Mouse (Mus musculus): ENCODE measurements around the gene Pbrm1. TPM values are rescaled to one million over a fixed set of nuclear protein-coding genes. Genes with fewer than 3 reads are reported as not detected.

Gene Pbrm1
- polyA plus RNA-seq, 1 experiment: 19.0 TPM

DNA sequence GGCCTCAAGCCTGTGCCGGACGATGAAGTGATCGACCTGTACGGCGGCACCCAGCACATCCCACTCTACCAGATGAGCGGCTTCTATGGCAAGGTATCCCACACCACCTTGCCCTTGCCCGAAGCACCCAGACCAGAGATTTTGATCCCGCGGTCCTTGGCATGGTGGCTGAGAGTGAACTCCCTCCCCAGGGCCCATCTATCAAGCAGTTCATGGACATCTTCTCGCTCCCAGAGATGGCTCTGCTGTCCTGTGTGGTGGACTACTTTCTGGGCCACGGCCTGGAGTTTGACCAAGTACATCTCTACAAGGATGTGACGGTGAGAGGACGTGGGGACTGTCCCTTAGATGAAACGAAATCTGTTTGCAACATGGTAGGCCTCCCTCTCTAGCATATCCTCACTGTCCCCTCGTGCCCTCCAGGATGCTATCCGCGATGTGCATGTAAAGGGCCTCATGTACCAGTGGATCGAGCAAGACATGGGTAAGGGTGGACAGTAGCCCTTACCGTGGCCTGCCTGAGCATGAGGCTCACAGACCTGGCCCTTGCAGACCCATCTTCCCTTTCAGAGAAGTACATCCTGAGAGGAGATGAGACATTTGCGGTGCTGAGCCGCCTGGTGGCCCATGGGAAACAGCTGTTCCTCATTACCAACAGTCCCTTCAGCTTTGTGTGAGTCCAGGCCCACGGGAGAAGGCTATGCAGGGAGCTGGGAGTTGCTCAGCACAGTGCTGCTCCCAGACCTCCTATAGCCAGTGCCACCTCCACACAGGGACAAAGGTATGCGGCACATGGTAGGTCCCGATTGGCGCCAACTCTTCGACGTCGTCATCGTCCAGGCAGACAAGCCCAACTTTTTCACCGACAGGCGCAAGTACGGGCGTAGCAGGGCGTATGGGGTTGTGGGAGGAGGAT is 116.8 kb downstream of the Pbrm1 start:
- H3K4me3 ChIP-seq (ENCODE audit: insufficient read depth, low read depth, low read length): no peak overlapping the region
- no peak overlapping the region for H3K27ac ChIP-seq (replicated peaks; ENCODE audit: low read depth, low read length)
- no peaks in the 10 kb centered on the region; the same call in 1 of the 2 replicates for H3K4me1 ChIP-seq (ENCODE audit: control insufficient read depth, insufficient read depth, insufficient read length, low read length)

DNA sequence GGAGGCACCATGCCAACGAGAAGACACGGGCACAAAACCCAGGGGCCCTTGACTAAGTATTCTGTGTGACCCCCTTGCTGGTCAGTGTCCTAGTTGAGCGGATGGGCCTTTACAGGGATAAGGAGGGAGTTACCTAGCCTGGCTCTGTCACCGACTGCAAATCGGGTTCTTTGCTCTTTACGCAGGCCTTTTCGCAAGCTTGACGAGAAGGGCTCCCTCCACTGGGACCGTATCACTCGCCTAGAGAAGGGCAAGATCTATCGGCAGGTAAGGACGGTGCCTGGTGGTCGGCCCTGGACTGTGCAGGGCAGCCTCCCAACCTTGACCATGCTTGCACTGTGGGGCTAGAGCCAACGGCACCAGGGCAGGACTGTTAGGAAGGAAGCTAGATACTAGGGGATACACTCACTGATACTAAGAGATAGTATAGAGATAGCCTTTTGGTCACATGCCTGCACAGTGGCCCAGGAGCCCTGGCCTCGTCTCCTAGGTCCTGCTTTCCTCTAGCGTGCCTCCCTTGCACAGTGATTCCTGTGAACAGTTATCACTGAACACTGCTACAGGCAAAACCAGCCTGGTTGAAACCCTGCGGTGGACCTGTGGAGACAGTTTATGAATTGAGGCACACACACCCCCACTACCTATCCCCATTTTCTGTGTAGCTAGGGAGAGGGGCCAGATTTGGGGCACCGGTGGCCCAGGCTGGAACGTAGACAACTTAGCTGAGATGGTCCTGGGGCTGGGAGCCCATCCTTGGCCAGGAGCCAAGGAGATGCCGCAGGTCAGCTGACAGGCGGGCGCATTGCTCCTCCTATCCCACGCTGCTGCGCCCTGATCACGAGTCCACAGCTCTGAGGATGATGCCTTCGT is 117.7 kb downstream of the Pbrm1 start:
- no peak overlapping the region for H3K27ac ChIP-seq (replicated peaks; ENCODE audit: low read depth, low read length)
- no peaks in the 10 kb centered on the region; the same call in 1 of the 2 replicates for H3K4me1 ChIP-seq (ENCODE audit: control insufficient read depth, insufficient read depth, insufficient read length, low read length)
- no peak overlapping the region for H3K4me3 ChIP-seq (ENCODE audit: insufficient read depth, low read depth, low read length)

DNA sequence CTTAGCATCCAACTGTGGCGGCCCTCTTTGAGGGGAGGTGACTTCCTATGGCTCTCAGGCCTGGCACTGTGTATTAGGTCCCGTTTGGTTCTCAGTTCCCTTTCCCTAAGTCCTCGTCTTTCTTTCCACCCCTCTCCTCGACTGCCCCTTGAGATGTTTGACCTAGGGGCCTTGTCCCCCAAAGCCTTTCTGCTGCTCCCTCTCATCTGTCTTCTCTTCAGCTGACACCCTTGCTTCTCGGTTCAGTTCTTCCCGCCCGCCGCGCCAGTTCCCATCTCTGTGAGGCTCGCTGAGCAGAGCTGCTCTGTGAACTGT is 118.3 kb downstream of the Pbrm1 start:
- no peak overlapping the region for H3K4me3 ChIP-seq (ENCODE audit: insufficient read depth, low read depth, low read length)
- H3K4me1 ChIP-seq (ENCODE audit: control insufficient read depth, insufficient read depth, insufficient read length, low read length): no peaks in the 10 kb centered on the region; the same call in 1 of the 2 replicates
- no peak overlapping the region for H3K27ac ChIP-seq (replicated peaks; ENCODE audit: low read depth, low read length)

DNA sequence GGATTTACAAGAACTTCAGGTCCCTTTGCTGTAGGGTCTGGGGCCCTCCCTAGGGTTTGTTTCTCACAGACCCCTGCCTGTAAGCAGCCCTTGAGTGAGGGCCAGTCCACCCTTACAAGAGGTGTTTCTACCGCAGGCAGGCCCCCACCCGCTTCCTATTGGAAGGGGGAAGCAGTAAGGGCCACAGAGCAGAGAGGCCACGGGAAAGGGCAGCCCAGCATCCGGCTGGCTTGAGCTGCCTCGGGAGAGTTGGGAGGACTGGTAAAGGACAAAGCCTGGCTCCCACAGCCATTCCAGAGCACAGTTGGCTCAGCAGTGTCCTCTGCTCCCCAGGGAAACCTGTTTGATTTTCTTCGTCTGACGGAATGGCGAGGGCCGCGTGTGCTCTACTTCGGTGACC is 118.9 kb downstream of the Pbrm1 start:
- no peak overlapping the region for H3K4me3 ChIP-seq (ENCODE audit: insufficient read depth, low read depth, low read length)
- no peak overlapping the region for H3K27ac ChIP-seq (replicated peaks; ENCODE audit: low read depth, low read length)
- H3K4me1 ChIP-seq (ENCODE audit: control insufficient read depth, insufficient read depth, insufficient read length, low read length): no peaks in the 10 kb centered on the region; the same call in 1 of the 2 replicates

DNA sequence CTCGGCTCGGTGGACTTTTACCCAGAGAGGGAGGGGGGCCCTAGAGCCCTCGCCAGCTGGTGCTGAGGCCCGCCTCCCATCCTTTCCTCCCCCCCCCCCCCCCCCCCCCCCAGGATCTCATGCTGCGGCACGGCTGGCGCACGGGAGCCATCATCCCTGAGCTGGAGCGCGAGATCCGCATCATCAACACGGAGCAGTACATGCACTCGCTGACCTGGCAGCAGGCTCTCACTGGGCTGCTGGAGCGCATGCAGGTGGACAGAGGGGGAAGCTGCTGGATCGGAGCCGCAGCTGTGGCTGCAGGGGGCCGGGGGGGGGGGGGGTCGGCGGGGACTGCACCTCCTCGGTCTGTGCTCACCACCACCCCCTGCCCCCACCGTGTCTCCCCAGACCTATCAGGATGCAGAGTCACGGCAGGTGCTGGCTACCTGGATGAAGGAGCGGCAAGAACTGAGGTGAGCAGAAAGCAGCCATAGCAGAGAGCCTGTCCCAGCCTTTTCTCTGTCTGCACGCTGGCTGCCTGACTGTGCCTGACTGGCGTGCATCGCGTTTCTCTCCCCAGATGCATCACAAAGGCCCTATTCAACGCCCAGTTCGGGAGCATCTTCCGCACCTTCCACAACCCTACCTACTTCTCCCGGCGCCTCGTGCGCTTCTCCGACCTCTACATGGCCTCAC is 119.4 kb downstream of the Pbrm1 start:
- H3K4me3 ChIP-seq (ENCODE audit: insufficient read depth, low read depth, low read length): no peak overlapping the region
- no peaks in the 10 kb centered on the region; the same call in 1 of the 2 replicates for H3K4me1 ChIP-seq (ENCODE audit: control insufficient read depth, insufficient read depth, insufficient read length, low read length)
- H3K27ac ChIP-seq (replicated peaks; ENCODE audit: low read depth, low read length): no peak overlapping the region

DNA sequence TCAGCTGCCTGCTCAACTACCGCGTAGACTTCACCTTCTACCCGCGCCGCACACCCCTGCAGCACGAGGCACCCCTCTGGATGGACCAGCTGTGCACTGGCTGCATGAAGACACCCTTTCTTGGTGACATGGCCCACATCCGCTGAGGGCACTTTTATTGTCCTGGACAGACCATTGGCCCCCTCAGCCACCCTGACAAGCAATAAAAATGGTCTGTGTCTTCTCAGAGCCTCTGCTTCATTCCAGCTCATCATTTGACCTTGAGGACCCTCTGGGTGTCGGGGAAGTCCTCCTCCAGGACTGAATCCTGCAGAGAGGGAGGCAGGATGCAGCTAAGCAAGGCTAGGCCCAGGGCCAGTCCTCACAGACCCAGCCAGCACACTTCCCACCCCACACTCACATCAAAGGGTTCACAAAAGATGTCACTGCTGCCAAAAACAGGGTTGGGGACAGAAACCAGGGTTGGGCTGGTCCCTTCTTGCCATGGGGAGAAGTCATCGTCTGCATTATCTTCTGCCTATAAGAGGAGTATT is 120.0 kb downstream of the Pbrm1 start:
- H3K4me1 ChIP-seq (ENCODE audit: control insufficient read depth, insufficient read depth, insufficient read length, low read length): no peaks in the 10 kb centered on the region; the same call in 1 of the 2 replicates
- no peak overlapping the region for H3K4me3 ChIP-seq (ENCODE audit: insufficient read depth, low read depth, low read length)
- H3K27ac ChIP-seq (replicated peaks; ENCODE audit: low read depth, low read length): no peak overlapping the region

DNA sequence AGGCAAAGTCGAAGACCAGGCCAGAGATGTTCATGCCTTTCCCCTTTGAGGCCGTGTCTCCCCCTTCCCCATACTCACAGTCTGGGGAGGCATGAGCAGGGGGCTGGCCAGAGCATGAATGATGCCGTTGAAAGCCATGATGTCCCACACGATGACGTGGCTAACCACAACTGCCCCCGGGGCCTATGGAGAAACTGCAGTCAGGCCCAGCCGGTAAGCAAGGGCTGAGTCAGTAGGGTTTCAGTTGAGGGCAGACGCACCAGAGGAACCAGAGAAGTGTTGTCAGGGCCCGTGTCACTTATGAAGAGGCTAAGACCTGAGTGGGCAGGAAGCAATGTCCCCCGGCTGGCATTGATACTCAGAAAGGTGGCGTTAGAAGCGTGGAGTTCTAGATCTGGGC is 120.7 kb downstream of the Pbrm1 start:
- H3K4me1 ChIP-seq (ENCODE audit: control insufficient read depth, insufficient read depth, insufficient read length, low read length): no peaks in the 10 kb centered on the region; the same call in 1 of the 2 replicates
- no peak overlapping the region for H3K4me3 ChIP-seq (ENCODE audit: insufficient read depth, low read depth, low read length)
- H3K27ac ChIP-seq (replicated peaks; ENCODE audit: low read depth, low read length): no peak overlapping the region

DNA sequence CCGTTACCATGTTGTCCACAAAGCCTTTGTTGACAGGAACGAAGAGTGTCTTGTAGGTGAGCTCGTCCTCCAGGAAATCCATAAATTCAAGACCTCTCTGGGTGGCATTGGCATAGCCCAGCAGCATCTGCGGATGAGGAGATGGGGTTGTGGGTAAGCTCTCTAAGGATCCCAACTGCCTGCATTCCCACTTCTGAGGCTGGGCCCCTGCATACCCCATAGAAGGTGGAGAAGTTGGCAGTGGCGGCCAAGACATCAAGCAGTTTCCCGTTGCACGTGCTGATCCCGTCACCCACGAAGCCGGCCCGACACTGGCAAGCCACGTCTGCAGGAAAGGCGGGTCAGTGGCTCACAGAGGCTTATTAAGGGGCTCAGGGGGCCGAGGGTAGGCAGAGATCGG is 121.2 kb downstream of the Pbrm1 start:
- Histone ChIP-seq H3K4me1 (ENCODE audit: control insufficient read depth, insufficient read depth, insufficient read length, low read length) (no peaks in the 10 kb centered on the region; the same call in 1 of the 2 replicates), H3K27ac (replicated peaks; ENCODE audit: low read depth, low read length) (no peak overlapping the region), H3K4me3 (ENCODE audit: insufficient read depth, low read depth, low read length) (no peak overlapping the region)

DNA sequence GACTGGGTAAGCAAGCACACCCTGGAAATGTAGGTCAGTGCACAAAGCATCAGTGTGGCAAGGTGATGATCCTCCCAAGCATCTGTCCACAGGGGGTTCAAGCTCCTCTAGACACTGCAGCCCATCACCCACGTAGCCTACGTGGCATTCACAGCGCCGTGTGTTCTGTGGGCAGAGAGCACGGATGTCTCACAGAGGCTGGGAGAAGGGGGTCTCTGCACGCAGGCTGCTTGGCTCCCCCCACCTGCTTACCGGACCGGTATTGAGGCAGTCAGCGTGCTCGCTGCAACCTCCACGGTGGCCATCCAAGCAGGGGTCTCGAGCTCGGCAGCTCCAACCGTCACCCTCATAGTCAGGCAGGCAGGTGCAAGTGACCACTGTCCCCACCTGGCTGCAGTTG is 122.1 kb downstream of the Pbrm1 start:
- no peaks in the 10 kb centered on the region; the same call in 1 of the 2 replicates for H3K4me1 ChIP-seq (ENCODE audit: control insufficient read depth, insufficient read depth, insufficient read length, low read length)
- H3K27ac ChIP-seq (replicated peaks; ENCODE audit: low read depth, low read length): no peak overlapping the region
- H3K4me3 ChIP-seq (ENCODE audit: insufficient read depth, low read depth, low read length): no peak overlapping the region

DNA sequence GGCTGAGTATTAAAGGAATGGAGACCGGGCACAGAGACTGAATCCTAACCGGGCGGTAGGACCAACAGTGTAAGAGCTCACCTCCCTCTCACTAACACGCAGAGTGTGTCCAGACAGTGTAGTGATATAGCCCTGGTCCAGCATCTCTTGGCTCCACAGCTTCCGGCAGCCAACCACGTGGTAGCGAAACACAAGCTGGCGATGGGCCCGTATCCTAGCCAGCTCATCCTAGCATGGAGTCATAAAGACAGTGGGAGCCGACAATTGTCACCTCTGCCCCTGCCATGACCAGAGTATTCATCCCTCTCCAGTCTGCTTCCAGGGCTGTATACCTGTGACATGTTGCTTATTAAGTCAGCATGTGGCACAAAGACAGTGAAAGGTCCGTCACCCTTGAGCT is 126.8 kb downstream of the Pbrm1 start:
- Histone ChIP-seq H3K4me1 (ENCODE audit: control insufficient read depth, insufficient read depth, insufficient read length, low read length) (no peaks in the 10 kb centered on the region), H3K27ac (replicated peaks; ENCODE audit: low read depth, low read length) (no peak overlapping the region), H3K4me3 (ENCODE audit: insufficient read depth, low read depth, low read length) (no peak overlapping the region)

DNA sequence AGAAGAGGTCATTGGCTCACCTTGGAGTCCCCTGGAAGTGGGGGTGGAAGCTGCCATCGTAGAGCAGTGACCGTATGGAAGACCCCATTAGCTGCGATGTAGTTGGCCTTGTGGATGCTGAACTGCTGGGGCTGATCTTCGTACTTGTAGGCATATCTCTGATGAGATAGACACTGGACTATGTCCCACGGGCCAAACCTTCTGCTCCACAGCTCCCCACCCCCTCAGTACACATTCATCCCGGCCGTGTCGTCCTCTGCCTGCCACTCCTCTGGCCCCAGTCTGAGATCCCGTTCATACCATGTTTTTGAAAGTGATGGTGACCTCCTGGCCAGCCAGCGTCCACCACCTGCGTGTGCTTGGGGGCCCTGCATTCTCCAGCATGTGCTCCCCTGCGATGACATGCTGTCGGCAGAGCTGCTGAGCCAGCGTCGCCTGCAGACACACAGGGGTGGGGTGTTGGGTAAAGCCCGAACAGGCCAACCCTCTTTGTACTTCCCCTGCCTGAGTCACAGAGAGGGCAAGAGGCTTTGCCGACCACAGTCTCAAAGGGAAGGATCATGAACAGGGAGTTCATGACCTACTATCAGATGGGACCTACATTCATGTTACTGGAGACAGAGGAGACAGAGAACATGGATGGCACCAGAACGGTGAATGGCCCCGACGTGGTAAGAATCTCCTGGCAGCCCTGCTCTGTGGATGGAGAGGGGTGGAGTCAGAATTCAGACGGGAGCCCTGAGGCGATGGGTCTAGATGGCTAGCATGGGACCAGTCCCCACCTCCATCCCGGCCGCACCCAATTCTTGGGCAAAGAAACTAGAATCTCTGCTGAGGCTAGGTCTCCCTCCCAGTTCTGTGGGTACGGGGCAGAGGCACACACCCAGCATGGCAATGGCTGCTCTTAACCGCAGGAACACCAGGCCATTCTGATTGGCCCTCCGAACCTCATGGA is 141.5 kb downstream of the Pbrm1 start:
- Histone ChIP-seq H3K4me1 (ENCODE audit: control insufficient read depth, insufficient read depth, insufficient read length, low read length) (peaks cover 5% of the 10 kb centered on the region), H3K27ac (replicated peaks; ENCODE audit: low read depth, low read length) (no peak overlapping the region), H3K4me3 (ENCODE audit: insufficient read depth, low read depth, low read length) (no peak overlapping the region)

DNA sequence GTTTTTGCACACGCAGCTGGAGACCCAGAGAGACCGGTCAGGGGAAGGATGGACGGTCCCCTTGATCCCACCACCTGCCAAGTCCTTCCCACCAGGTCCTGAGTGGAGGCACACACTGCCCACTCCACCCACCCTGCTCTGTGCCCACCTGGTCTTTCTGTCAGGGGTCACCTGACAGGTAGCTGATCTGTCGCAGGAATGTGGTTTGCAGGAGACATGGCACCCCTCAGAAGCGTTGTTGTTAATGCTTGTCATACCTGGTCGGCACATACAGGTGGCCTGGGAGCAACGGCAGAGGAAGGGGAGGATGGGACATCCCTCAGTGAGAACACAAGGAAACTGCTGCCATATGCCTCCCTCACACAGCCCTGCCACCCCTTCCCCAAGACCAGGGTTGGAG is 142.3 kb downstream of the Pbrm1 start:
- Histone ChIP-seq H3K4me1 (ENCODE audit: control insufficient read depth, insufficient read depth, insufficient read length, low read length) (peaks cover 6% of the 10 kb centered on the region), H3K4me3 (ENCODE audit: insufficient read depth, low read depth, low read length) (no peak overlapping the region), H3K27ac (replicated peaks; ENCODE audit: low read depth, low read length) (no peak overlapping the region)

DNA sequence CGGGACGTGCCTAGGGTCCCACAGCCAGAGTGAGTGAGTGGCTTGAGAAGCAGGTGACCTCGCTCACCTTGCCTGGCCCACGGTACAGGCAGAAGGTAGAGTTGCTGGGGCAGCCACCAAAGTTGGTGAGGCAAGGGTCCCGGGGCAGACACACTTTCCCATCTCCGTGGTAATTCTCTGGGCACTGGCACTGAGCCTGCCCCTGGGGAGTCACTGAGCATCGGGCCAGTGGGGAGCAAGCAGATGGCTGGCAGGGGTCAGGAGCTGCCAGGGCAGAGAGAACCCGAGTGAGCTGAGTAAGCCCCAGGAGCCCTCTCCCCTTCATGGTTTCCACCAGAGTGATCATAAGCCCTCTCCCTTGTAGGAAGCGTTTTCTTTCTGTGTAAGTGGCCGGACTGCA is 142.7 kb downstream of the Pbrm1 start:
- H3K27ac ChIP-seq (replicated peaks; ENCODE audit: low read depth, low read length): no peak overlapping the region

DNA sequence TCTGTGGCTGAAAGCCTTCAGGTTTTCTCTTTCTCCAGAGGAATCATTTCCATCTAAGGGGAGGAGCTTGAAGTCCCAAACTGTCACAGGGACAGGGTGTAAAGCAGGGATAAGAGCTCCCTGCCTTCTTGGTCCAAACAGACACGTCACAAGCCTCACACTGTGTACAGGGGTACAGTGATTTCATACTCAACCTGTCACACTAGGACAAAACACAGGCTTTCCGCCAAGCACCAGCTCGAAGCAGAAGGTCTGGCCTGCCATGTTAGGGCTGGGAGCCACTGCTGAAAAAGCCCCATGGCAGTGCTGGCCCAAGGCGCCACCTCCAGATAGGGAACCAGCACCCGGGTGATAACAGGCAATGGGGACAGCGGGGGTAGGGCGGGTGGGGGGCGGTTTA is 145.1 kb downstream of the Pbrm1 start:
- peaks cover 12% of the 10 kb centered on the region for H3K4me1 ChIP-seq (ENCODE audit: control insufficient read depth, insufficient read depth, insufficient read length, low read length)
- H3K27ac ChIP-seq (replicated peaks; ENCODE audit: low read depth, low read length): no peak overlapping the region
- H3K4me3 ChIP-seq (ENCODE audit: insufficient read depth, low read depth, low read length): no peak overlapping the region

More for the DNA sequence above, 142.7 kb downstream of the Pbrm1 start:
- Histone ChIP-seq H3K4me3 (ENCODE audit: insufficient read depth, low read depth, low read length) (no peak overlapping the region), H3K4me1 (ENCODE audit: control insufficient read depth, insufficient read depth, insufficient read length, low read length) (peaks cover 8% of the 10 kb centered on the region)

Data from brown adipose tissue, adult 24 weeks (tissue).